ENCODE assay signal across 27 mouse cellular contexts in genomic region chr17:10439815-10440214, GRCm38 (mm10).
DNase-seq lines count a peak whose midpoint lies in the region; ATAC-seq and TF ChIP-seq lines count a peak whose summit lies in the region.
"Had no signal": no experiment of that assay in that cellular context is flagged by ENCODE, and none has a peak within 500 bp of the region (broad histone marks: within the 10 kb centered on the region; RNA-seq: fewer than 3 reads in every experiment).

No protein-coding gene starts in this region.

- H3K9me3 ChIP-seq in hindbrain, embryonic 13.5 days, result no peaks in the 10 kb centered on the region
- 0 out of 2 replicates have a peak, but pooled peaks cover 3% of the 10 kb centered on the region for H3K9me3 ChIP-seq in hindbrain, embryonic 10.5 days
- no peaks in the 10 kb centered on the region for H3K9me3 ChIP-seq in midbrain, embryonic 14.5 days (ENCODE audit: control insufficient read depth, low read length)
- H3K9me3 ChIP-seq in midbrain, embryonic 11.5 days (ENCODE audit: control insufficient read depth, low read length), result no peaks in the 10 kb centered on the region
- H3K9me3 ChIP-seq in ES-E14 (ENCODE audit: control insufficient read depth, insufficient read depth, low read depth, low read length), result no peaks in the 10 kb centered on the region
- no peaks in the 10 kb centered on the region for H3K9me3 ChIP-seq in neural tube, embryonic 14.5 days (ENCODE audit: control insufficient read depth, low read length)
- H3K9me3 ChIP-seq: embryonic facial prominence, embryonic 12.5 days; intestine, embryonic 15.5 days; midbrain, embryonic 12.5 days had no signal

- 43% methylated on average over 8 of the region's 8 CpGs for WGBS in hindbrain, embryonic 13.5 days
- 68% methylated on average over 8 of the region's 8 CpGs for WGBS in hindbrain, embryonic 10.5 days
- 51% methylated on average over 8 of the region's 8 CpGs for WGBS in midbrain, embryonic 14.5 days
- WGBS in midbrain, embryonic 11.5 days, result 72% methylated on average over 8 of the region's 8 CpGs
- WGBS in neural tube, embryonic 14.5 days, result 43% methylated on average over 8 of the region's 8 CpGs

- no peak overlapping the region for H3K4me2 ChIP-seq in hindbrain, embryonic 13.5 days
- no peak overlapping the region for H3K4me2 ChIP-seq in midbrain, embryonic 14.5 days (ENCODE audit: low read length)
- no peak overlapping the region for H3K4me2 ChIP-seq in midbrain, embryonic 11.5 days
- H3K4me2 ChIP-seq in neural tube, embryonic 14.5 days (ENCODE audit: low read depth, low read length), result no peak overlapping the region
- H3K4me2 ChIP-seq: embryonic facial prominence, embryonic 12.5 days; intestine, embryonic 15.5 days; midbrain, embryonic 12.5 days had no signal

- in situ Hi-C loops in ES-E14 (cut with MboI; ENCODE audit: low sequenced_read_pairs in 2 of 2, unreplicated experiment in 2 of 2), result loop anchor here in 1 of 2 experiments (10.0 kb wide), 1 partner anchor 55 kb away; no protein-coding TSS in a partner anchor

- H3K27ac ChIP-seq in hindbrain, embryonic 13.5 days, result peak overlapping the region; percentile 60
- H3K27ac ChIP-seq in hindbrain, embryonic 10.5 days, result no peak overlapping the region
- no peak overlapping the region for H3K27ac ChIP-seq in midbrain, embryonic 14.5 days (replicated peaks; ENCODE audit: low read depth, low read length)
- no peak overlapping the region for H3K27ac ChIP-seq in midbrain, embryonic 11.5 days (ENCODE audit: low read depth, low read length)
- H3K27ac ChIP-seq in ES-E14 (ENCODE audit: insufficient read depth, low read depth, low read length, poor library complexity, severe bottlenecking), result peak overlapping the region; percentile 44; the same call in 1 of the 2 replicates
- 0 out of 2 replicates have a peak overlapping the region, but pooled peaks have one; percentile 22 for H3K27ac ChIP-seq in neural tube, embryonic 14.5 days (ENCODE audit: low read depth, low read length)
- H3K27ac ChIP-seq: embryonic facial prominence, embryonic 12.5 days; heart, adult 2 months; intestine, embryonic 15.5 days; midbrain, embryonic 12.5 days; stomach, postnatal 0 days had no signal

- no peak for DNase-seq in hindbrain, embryonic 10.5 days (ENCODE audit: low spot score)
- peak; percentile 23 for DNase-seq in midbrain, embryonic 14.5 days
- DNase-seq in midbrain, embryonic 11.5 days (ENCODE audit: low spot score, missing footprints), result no peak
- no peak for DNase-seq in ES-E14 (ENCODE audit: low read depth, low spot score)
- no peak for DNase-seq in cerebellum, adult 18-20 months
- DNase-seq: adrenal gland, postnatal 14 days; B cell, adult 2 months; cerebellum, adult 9-11 months; gastrocnemius, postnatal 10 days; heart, postnatal 4 days; kidney, postnatal 14 days; layer of hippocampus, postnatal 36 days; lung, adult 18-20 months; lung, postnatal 10 days; right cerebral cortex, postnatal 14 days; thymus, adult 2 months; thymus, postnatal 4 days had no signal

- no peak overlapping the region for H3K9ac ChIP-seq in hindbrain, embryonic 13.5 days
- H3K9ac ChIP-seq in midbrain, embryonic 14.5 days (replicated peaks; ENCODE audit: low read length), result no peak overlapping the region
- no peak overlapping the region for H3K9ac ChIP-seq in midbrain, embryonic 11.5 days (ENCODE audit: low read length)
- peak overlapping the region; percentile 36 for H3K9ac ChIP-seq in ES-E14 (ENCODE audit: insufficient read depth, low read depth, low read length, poor library complexity, severe bottlenecking)
- no peak overlapping the region for H3K9ac ChIP-seq in neural tube, embryonic 14.5 days (replicated peaks; ENCODE audit: low read depth, low read length)
- H3K9ac ChIP-seq: embryonic facial prominence, embryonic 12.5 days; intestine, embryonic 15.5 days; midbrain, embryonic 12.5 days had no signal

- ATAC-seq in hindbrain, embryonic 13.5 days (ENCODE audit: low FRiP score), result no peak
- no peak for ATAC-seq in midbrain, embryonic 14.5 days (ENCODE audit: low FRiP score, low TSS enrichment)
- ATAC-seq in midbrain, embryonic 11.5 days (ENCODE audit: low FRiP score), result no peak
- ATAC-seq in neural tube, embryonic 14.5 days (ENCODE audit: low read depth), result no peak
- ATAC-seq: forebrain, embryonic 14.5 days had no signal

- H3K36me3 ChIP-seq in hindbrain, embryonic 13.5 days, result no peaks in the 10 kb centered on the region
- no peaks in the 10 kb centered on the region for H3K36me3 ChIP-seq in hindbrain, embryonic 10.5 days
- no peaks in the 10 kb centered on the region for H3K36me3 ChIP-seq in midbrain, embryonic 14.5 days (ENCODE audit: control insufficient read depth, insufficient read depth, low read length)
- no peaks in the 10 kb centered on the region for H3K36me3 ChIP-seq in midbrain, embryonic 11.5 days (ENCODE audit: control insufficient read depth, insufficient read depth, low read length)
- H3K36me3 ChIP-seq in ES-E14 (ENCODE audit: control insufficient read depth, insufficient read depth, low read length, poor library complexity, severe bottlenecking), result no peaks in the 10 kb centered on the region
- no peaks in the 10 kb centered on the region for H3K36me3 ChIP-seq in neural tube, embryonic 14.5 days (ENCODE audit: control insufficient read depth, insufficient read depth, low read length)
- H3K36me3 ChIP-seq: embryonic facial prominence, embryonic 12.5 days; intestine, embryonic 15.5 days; midbrain, embryonic 12.5 days had no signal

- H3K4me1 ChIP-seq in hindbrain, embryonic 13.5 days (replicated peaks), result peaks cover 25% of the 10 kb centered on the region
- H3K4me1 ChIP-seq in hindbrain, embryonic 10.5 days (replicated peaks), result peaks cover 23% of the 10 kb centered on the region
- H3K4me1 ChIP-seq in midbrain, embryonic 14.5 days (ENCODE audit: control insufficient read depth, insufficient read depth, low read length), result peaks cover 17% of the 10 kb centered on the region
- peaks cover 12% of the 10 kb centered on the region for H3K4me1 ChIP-seq in midbrain, embryonic 11.5 days (ENCODE audit: control insufficient read depth, insufficient read depth, low read length)
- peaks cover 17 to 22% of the 10 kb centered on the region in 2 experiments for H3K4me1 ChIP-seq in ES-E14 (ENCODE audit: control insufficient read depth in 2 of 2, insufficient read depth in 2 of 2, low read length in 2 of 2, poor library complexity in 1 of 2)
- peaks cover 14% of the 10 kb centered on the region; the same call in 1 of the 2 replicates for H3K4me1 ChIP-seq in neural tube, embryonic 14.5 days (ENCODE audit: control insufficient read depth, insufficient read depth, low read length)
- H3K4me1 ChIP-seq: intestine, embryonic 15.5 days had no signal

- H3K27me3 ChIP-seq in hindbrain, embryonic 13.5 days, result no peaks in the 10 kb centered on the region
- H3K27me3 ChIP-seq in hindbrain, embryonic 10.5 days (ENCODE audit: insufficient read depth, poor library complexity, severe bottlenecking), result no peaks in the 10 kb centered on the region
- H3K27me3 ChIP-seq in midbrain, embryonic 14.5 days (ENCODE audit: control insufficient read depth, insufficient read depth, low read length), result no peaks in the 10 kb centered on the region
- H3K27me3 ChIP-seq in midbrain, embryonic 11.5 days (ENCODE audit: control insufficient read depth, insufficient read depth, low read length), result no peaks in the 10 kb centered on the region
- no peaks in the 10 kb centered on the region for H3K27me3 ChIP-seq in neural tube, embryonic 14.5 days (ENCODE audit: control insufficient read depth, insufficient read depth, low read length)
- H3K27me3 ChIP-seq: CH12.LX; embryonic facial prominence, embryonic 12.5 days; intestine, embryonic 15.5 days; midbrain, embryonic 12.5 days had no signal

- H3K4me3 ChIP-seq in hindbrain, embryonic 13.5 days, result no peak overlapping the region
- no peak overlapping the region for H3K4me3 ChIP-seq in hindbrain, embryonic 10.5 days
- H3K4me3 ChIP-seq in midbrain, embryonic 14.5 days (replicated peaks; ENCODE audit: low read depth, low read length), result no peak overlapping the region
- H3K4me3 ChIP-seq in midbrain, embryonic 11.5 days (ENCODE audit: low read depth, low read length), result no peak overlapping the region
- 0 out of 4 replicates have a peak overlapping the region, but pooled peaks of 1 of the 2 experiments have one; percentile 12 for H3K4me3 ChIP-seq in ES-E14 (ENCODE audit: insufficient read depth in 1 of 2, low read depth in 1 of 2, low read length in 2 of 2, poor library complexity in 1 of 2, severe bottlenecking in 1 of 2)
- no peak overlapping the region for H3K4me3 ChIP-seq in neural tube, embryonic 14.5 days (ENCODE audit: low read depth, low read length)
- H3K4me3 ChIP-seq: embryonic facial prominence, embryonic 12.5 days; heart, adult 2 months; intestine, embryonic 15.5 days; midbrain, embryonic 12.5 days; myocyte had no signal

TF ChIP-seq in ES-E14, 5 proteins besides CTCF, POLR2A, EP300 and RAD21:
- TF ChIP-seq ZNF384 (IDR thresholded peaks at IDR 0.05; ENCODE audit: low read depth, low read length) (no peak), CHD2 (IDR thresholded peaks at IDR 0.05; ENCODE audit: low read depth, low read length) (no peak), HCFC1 (IDR thresholded peaks at IDR 0.05; ENCODE audit: borderline replicate concordance, insufficient read depth, low read length) (no peak), MAFK (IDR thresholded peaks at IDR 0.05; ENCODE audit: insufficient read depth, low read depth, low read length) (no peak), ZC3H11A (IDR thresholded peaks at IDR 0.05; ENCODE audit: borderline replicate concordance, low read depth, low read length) (no peak)
TF ChIP-seq in ES-E14: peak in this region for 0.

Comparison
In these comparisons a context has a peak if more than half of its experiments do, and no peak if none do; other contexts are left out.
1. H3K27ac ChIP-seq: peak in hindbrain, embryonic 13.5 days (single experiment), ES-E14 (single experiment) and neural tube, embryonic 14.5 days (single experiment); none in hindbrain, embryonic 10.5 days (single experiment), midbrain, embryonic 14.5 days (single experiment) and midbrain, embryonic 11.5 days (single experiment).